Mouse (Mus musculus): ENCODE data around the gene Gm11634. TPM values are rescaled to one million over a fixed set of nuclear protein-coding genes. Genes with fewer than 3 reads are reported as not detected.
"Not testable (repeated sequence)": the region's sequence is repeated elsewhere in the genome, so short reads cannot be mapped to it uniquely, and the experiment has no call there.

Gene Gm11634
- polyA plus RNA-seq, 1 experiment from 2014 or later: not detected

GRCm38 (mm10) chr11:101628733-101629417, 29.8 kb upstream of the Gm11634 start:
- not testable (repeated sequence) for ATAC-seq (ENCODE audit: insufficient number of reproducible peaks, insufficient read depth, low FRiP score, low TSS enrichment, low read depth); H3K9me3 ChIP-seq; H3K4me1 ChIP-seq; H3K9ac ChIP-seq; H3K27me3 ChIP-seq
- Histone ChIP-seq H3K4me2 (peak overlapping the region; percentile 75), H3K36me3 (peaks cover 17% of the 10 kb centered on the region), H3K27ac (peak overlapping the region; percentile 100; the same call in 1 of the 2 replicates), H3K4me3 (peak overlapping the region; percentile 55)
- 57% methylated on average over 5 of the region's 5 CpGs for WGBS

- H3K9me3 ChIP-seq: no peaks in the 10 kb centered on the region
- under 1% methylated on average over 33 of the region's 33 CpGs for WGBS
- ATAC-seq (ENCODE audit: insufficient number of reproducible peaks, insufficient read depth, low FRiP score, low TSS enrichment, low read depth): peak; percentile 68
Observed at GRCm38 (mm10) chr11:101627857-101628559, 29.0 kb upstream of the Gm11634 start.

GRCm38 (mm10) chr11:101626995-101627856, 28.2 kb upstream of the Gm11634 start, which contains the start of gene Rdm1:
TSS of gene Rdm1 (plus strand) at chr11:101627195.
- H3K36me3 ChIP-seq: peaks cover 5% of the 10 kb centered on the region
- WGBS: under 1% methylated on average over 34 of the region's 34 CpGs
- ATAC-seq (ENCODE audit: insufficient number of reproducible peaks, insufficient read depth, low FRiP score, low TSS enrichment, low read depth): peak; percentile 85
- peak within 1 kb of the TSS; percentile 100 for H3K27ac ChIP-seq
- H3K4me2 ChIP-seq: peak within 1 kb of the TSS; percentile 75
- peaks cover 4% of the 10 kb centered on the region; the same call in 1 of the 2 replicates for H3K4me1 ChIP-seq
- peak within 1 kb of the TSS; percentile 55 for H3K4me3 ChIP-seq
- peak within 1 kb of the TSS; percentile 83 for H3K9ac ChIP-seq
- H3K27me3 ChIP-seq: no peaks in the 10 kb centered on the region
- H3K9me3 ChIP-seq: no peaks in the 10 kb centered on the region

More at GRCm38 (mm10) chr11:101627857-101628559, 29.0 kb upstream of the Gm11634 start:
- Histone ChIP-seq H3K4me3 (peak overlapping the region; percentile 55), H3K36me3 (peaks cover 8% of the 10 kb centered on the region), H3K4me1 (peaks cover 4% of the 10 kb centered on the region; the same call in 1 of the 2 replicates), H3K27ac (peak overlapping the region; percentile 100), H3K4me2 (peak overlapping the region; percentile 75), H3K9ac (peak overlapping the region; percentile 83), H3K27me3 (no peaks in the 10 kb centered on the region)

GRCm38 (mm10) chr11:101626649-101626994, 27.6 kb upstream of the Gm11634 start:
- Histone ChIP-seq H3K9ac (peak overlapping the region; percentile 75), H3K9me3 (no peaks in the 10 kb centered on the region), H3K4me1 (peaks cover 4% of the 10 kb centered on the region; the same call in 1 of the 2 replicates), H3K4me3 (peak overlapping the region; percentile 55), H3K27ac (peak overlapping the region; percentile 100), H3K36me3 (peaks cover 5% of the 10 kb centered on the region), H3K27me3 (no peaks in the 10 kb centered on the region), H3K4me2 (peak overlapping the region; percentile 75)
- no peak for ATAC-seq (ENCODE audit: insufficient number of reproducible peaks, insufficient read depth, low FRiP score, low TSS enrichment, low read depth)
- WGBS: 5% methylated on average over 8 of the region's 8 CpGs

GRCm38 (mm10) chr11:101620022-101620655, 21.1 kb upstream of the Gm11634 start:
- H3K4me2 ChIP-seq; ATAC-seq (ENCODE audit: insufficient number of reproducible peaks, insufficient read depth, low FRiP score, low TSS enrichment, low read depth); H3K27ac ChIP-seq; H3K9me3 ChIP-seq; H3K4me3 ChIP-seq; H3K27me3 ChIP-seq; H3K9ac ChIP-seq; H3K36me3 ChIP-seq: not testable (repeated sequence)
- WGBS: 85% methylated on average over 11 of the region's 11 CpGs
- H3K4me1 ChIP-seq: peaks cover 17% of the 10 kb centered on the region

GRCm38 (mm10) chr11:101618596-101618995, 19.5 kb upstream of the Gm11634 start:
- Histone ChIP-seq H3K27me3 (no peaks in the 10 kb centered on the region), H3K36me3 (no peaks in the 10 kb centered on the region), H3K9ac (no peak overlapping the region), H3K4me2 (no peak overlapping the region), H3K9me3 (no peaks in the 10 kb centered on the region), H3K4me3 (no peak overlapping the region), H3K4me1 (peaks cover 17% of the 10 kb centered on the region), H3K27ac (no peak overlapping the region)
- WGBS: 65% methylated on average over 3 of the region's 3 CpGs
- no peak for ATAC-seq (ENCODE audit: insufficient number of reproducible peaks, insufficient read depth, low FRiP score, low TSS enrichment, low read depth)

- H3K27ac ChIP-seq: no peak overlapping the region
- ATAC-seq (ENCODE audit: insufficient number of reproducible peaks, insufficient read depth, low FRiP score, low TSS enrichment, low read depth): no peak
- H3K4me1 ChIP-seq: peaks cover 17% of the 10 kb centered on the region
- H3K4me2 ChIP-seq: peak overlapping the region; percentile 44
- H3K36me3 ChIP-seq: no peaks in the 10 kb centered on the region
- WGBS: 8% methylated on average over 6 of the region's 8 CpGs
- H3K4me3 ChIP-seq: no peak overlapping the region
- no peaks in the 10 kb centered on the region for H3K27me3 ChIP-seq
- no peaks in the 10 kb centered on the region for H3K9me3 ChIP-seq
- H3K9ac ChIP-seq: no peak overlapping the region
Observed at GRCm38 (mm10) chr11:101617849-101618248, 18.8 kb upstream of the Gm11634 start.

GRCm38 (mm10) chr11:101616948-101617767, 18.1 kb upstream of the Gm11634 start:
- no peaks in the 10 kb centered on the region for H3K36me3 ChIP-seq
- ATAC-seq (ENCODE audit: insufficient number of reproducible peaks, insufficient read depth, low FRiP score, low TSS enrichment, low read depth): no peak
- H3K27ac ChIP-seq: no peak overlapping the region
- no peak overlapping the region for H3K4me3 ChIP-seq
- no peaks in the 10 kb centered on the region for H3K27me3 ChIP-seq
- H3K4me2 ChIP-seq: peak overlapping the region; percentile 44
- H3K9me3 ChIP-seq: no peaks in the 10 kb centered on the region
- H3K4me1 ChIP-seq: peaks cover 17% of the 10 kb centered on the region
- no peak overlapping the region for H3K9ac ChIP-seq
- 18% methylated on average over 18 of the region's 18 CpGs for whole genome bisulfite sequencing

- no peak overlapping the region for H3K9ac ChIP-seq
- H3K27ac ChIP-seq: no peak overlapping the region
- H3K36me3 ChIP-seq: no peaks in the 10 kb centered on the region
- H3K4me2 ChIP-seq: no peak overlapping the region
- ATAC-seq (ENCODE audit: insufficient number of reproducible peaks, insufficient read depth, low FRiP score, low TSS enrichment, low read depth): no peak
- WGBS: 88% methylated on average over 8 of the region's 8 CpGs
- H3K27me3 ChIP-seq: no peaks in the 10 kb centered on the region
- H3K9me3 ChIP-seq: no peaks in the 10 kb centered on the region
- H3K4me3 ChIP-seq: no peak overlapping the region
- H3K4me1 ChIP-seq: peaks cover 17% of the 10 kb centered on the region
Observed at GRCm38 (mm10) chr11:101616104-101616503, 17.0 kb upstream of the Gm11634 start.

- Histone ChIP-seq H3K27me3 (no peaks in the 10 kb centered on the region), H3K36me3 (no peaks in the 10 kb centered on the region), H3K4me2 (no peak overlapping the region), H3K27ac (no peak overlapping the region), H3K9me3 (no peaks in the 10 kb centered on the region), H3K9ac (no peak overlapping the region), H3K4me1 (peaks cover 20% of the 10 kb centered on the region), H3K4me3 (no peak overlapping the region)
- no peak for ATAC-seq (ENCODE audit: insufficient number of reproducible peaks, insufficient read depth, low FRiP score, low TSS enrichment, low read depth)
- 77% methylated on average over 6 of the region's 6 CpGs for WGBS
Observed at GRCm38 (mm10) chr11:101615380-101615779, 16.3 kb upstream of the Gm11634 start.
